Mouse (Mus musculus): Measurements from ENCODE around the gene Ces1g. TPM values are rescaled to one million over a fixed set of nuclear protein-coding genes. Genes with fewer than 3 reads are reported as not detected.

Ces1g gene
- total and polyA plus RNA-seq, 3 experiments: not detected

DNA sequence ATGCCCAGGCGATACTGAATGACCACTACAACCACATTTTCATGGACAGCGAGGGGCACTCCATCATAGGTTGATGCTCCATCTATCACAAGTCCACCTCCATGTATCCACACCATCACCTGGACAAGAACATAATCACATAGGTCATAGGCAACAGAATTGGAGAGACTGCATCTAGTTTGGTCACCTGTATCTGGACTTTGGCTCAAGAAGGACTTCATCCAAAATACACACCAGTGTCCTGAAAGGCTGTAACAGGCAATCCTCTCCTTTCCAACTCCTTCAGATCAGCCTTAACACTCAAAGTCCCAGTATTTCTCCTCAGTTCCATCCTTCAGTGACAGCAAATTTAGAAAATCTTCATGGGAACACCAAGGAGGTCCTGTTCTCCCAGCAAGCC, 6.0 kb downstream of the Ces1g start:
- no peak overlapping the region for H3K27ac ChIP-seq (ENCODE audit: insufficient read depth, low read depth)
- no peak overlapping the region for H3K4me3 ChIP-seq (replicated peaks in 1 of 3; ENCODE audit: low read depth in 2 of 3, low read length in 2 of 3, poor library complexity in 1 of 3)
- dilution Hi-C loops (cut with MboI; ENCODE audit: extremely low pct_ligation_motif_present, extremely low pct_unique_long_range_greater_than_20kb, low sequenced_read_pairs) (no loop called here), in situ Hi-C loops (cut with MboI; ENCODE audit: low pct_ligation_motif_present, low pct_unique_long_range_greater_than_20kb, low sequenced_read_pairs) (no loop called here)
- no peak overlapping the region for H3K4me2 ChIP-seq (ENCODE audit: insufficient read depth, low read depth, poor library complexity, severe bottlenecking)
- no peaks in the 10 kb centered on the region for H3K79me2 ChIP-seq (replicated peaks; ENCODE audit: control insufficient read depth, extremely low read depth, insufficient read depth, poor library complexity, severe bottlenecking)
- peaks cover 52% of the 10 kb centered on the region for H3K27me3 ChIP-seq (replicated peaks)
- TF ChIP-seq BHLHE40 (IDR thresholded peaks at IDR 0.05; ENCODE audit: low read depth, low read length) (no peak), JUND (conservative IDR thresholded peaks at IDR 0.05; ENCODE audit: low read depth, low read length) (no peak)
- H3K9ac ChIP-seq (ENCODE audit: insufficient read depth, low read depth): no peak overlapping the region
- H3K36me3 ChIP-seq (replicated peaks in 1 of 2; ENCODE audit: control insufficient read depth in 1 of 2, insufficient read depth in 1 of 2, low read length in 1 of 2): no peaks in the 10 kb centered on the region
- H3K4me1 ChIP-seq (ENCODE audit: control insufficient read depth in 1 of 2, insufficient read depth in 2 of 2): no peaks in the 10 kb centered on the region
- no peaks in the 10 kb centered on the region for H3K9me3 ChIP-seq (replicated peaks; ENCODE audit: low read length)
- DNase-seq (ENCODE audit: extremely low read depth): no peak

GRCm38 (mm10) chr8:93325123-93325522, 12.0 kb downstream of the Ces1g start:
- H3K4me1 ChIP-seq (ENCODE audit: control insufficient read depth in 1 of 2, insufficient read depth in 2 of 2): no peaks in the 10 kb centered on the region
- H3K4me2 ChIP-seq (ENCODE audit: insufficient read depth, low read depth, poor library complexity, severe bottlenecking): no peak overlapping the region
- H3K27me3 ChIP-seq (replicated peaks): peaks cover 53% of the 10 kb centered on the region
- H3K36me3 ChIP-seq (replicated peaks in 1 of 2; ENCODE audit: control insufficient read depth in 1 of 2, insufficient read depth in 1 of 2, low read length in 1 of 2): no peaks in the 10 kb centered on the region
- H3K27ac ChIP-seq (ENCODE audit: insufficient read depth, low read depth): no peak overlapping the region
- H3K79me2 ChIP-seq (replicated peaks; ENCODE audit: control insufficient read depth, extremely low read depth, insufficient read depth, poor library complexity, severe bottlenecking): no peaks in the 10 kb centered on the region
- in situ Hi-C loops (cut with MboI; ENCODE audit: low pct_ligation_motif_present, low pct_unique_long_range_greater_than_20kb, low sequenced_read_pairs) (no loop called here), dilution Hi-C loops (cut with MboI; ENCODE audit: extremely low pct_ligation_motif_present, extremely low pct_unique_long_range_greater_than_20kb, low sequenced_read_pairs) (no loop called here)
- no peak for TF ChIP-seq RCOR1 (conservative IDR thresholded peaks at IDR 0.05; ENCODE audit: low read depth, low read length)
- no peak for TF ChIP-seq USF2 (conservative IDR thresholded peaks at IDR 0.05; ENCODE audit: low read depth, low read length)
- TF ChIP-seq MXI1 (IDR thresholded peaks at IDR 0.05; ENCODE audit: low read depth, low read length): no peak
- no peak for TF ChIP-seq KAT2A (IDR thresholded peaks at IDR 0.05; ENCODE audit: insufficient replicate concordance, low read length)
- TF ChIP-seq MAZ (IDR thresholded peaks at IDR 0.05; ENCODE audit: low read depth, low read length): no peak
- H3K9me3 ChIP-seq (replicated peaks; ENCODE audit: low read length): no peaks in the 10 kb centered on the region
- H3K4me3 ChIP-seq (replicated peaks in 1 of 3; ENCODE audit: low read depth in 2 of 3, low read length in 2 of 3, poor library complexity in 1 of 3): no peak overlapping the region
- no peak for DNase-seq (ENCODE audit: extremely low read depth)
- H3K9ac ChIP-seq (ENCODE audit: insufficient read depth, low read depth): no peak overlapping the region

GRCm38 (mm10) chr8:93317031-93317430, 20.1 kb downstream of the Ces1g start:
- dilution Hi-C loops (cut with MboI; ENCODE audit: extremely low pct_ligation_motif_present, extremely low pct_unique_long_range_greater_than_20kb, low sequenced_read_pairs): no loop called here
- Histone ChIP-seq H3K9ac (ENCODE audit: insufficient read depth, low read depth) (no peak overlapping the region), H3K27ac (ENCODE audit: insufficient read depth, low read depth) (no peak overlapping the region), H3K79me2 (replicated peaks; ENCODE audit: control insufficient read depth, extremely low read depth, insufficient read depth, poor library complexity, severe bottlenecking) (no peaks in the 10 kb centered on the region), H3K4me2 (ENCODE audit: insufficient read depth, low read depth, poor library complexity, severe bottlenecking) (no peak overlapping the region), H3K4me1 (ENCODE audit: control insufficient read depth in 1 of 2, insufficient read depth in 2 of 2) (no peaks in the 10 kb centered on the region), H3K9me3 (replicated peaks; ENCODE audit: low read length) (no peaks in the 10 kb centered on the region), H3K4me3 (replicated peaks in 1 of 3; ENCODE audit: low read depth in 2 of 3, low read length in 2 of 3, poor library complexity in 1 of 3) (no peak overlapping the region), H3K27me3 (replicated peaks) (peaks cover 48% of the 10 kb centered on the region), H3K36me3 (replicated peaks in 1 of 2; ENCODE audit: control insufficient read depth in 1 of 2, insufficient read depth in 1 of 2, low read length in 1 of 2) (no peaks in the 10 kb centered on the region)
- TF ChIP-seq CHD1 (IDR thresholded peaks at IDR 0.05; ENCODE audit: low read depth, low read length) (no peak), USF2 (conservative IDR thresholded peaks at IDR 0.05; ENCODE audit: low read depth, low read length) (no peak), MYC (IDR thresholded peaks at IDR 0.05; ENCODE audit: low read depth, low read length) (no peak), TBP (conservative IDR thresholded peaks at IDR 0.05; ENCODE audit: low read depth, low read length) (no peak), HCFC1 (IDR thresholded peaks at IDR 0.05; ENCODE audit: low read depth, low read length) (no peak), RCOR1 (conservative IDR thresholded peaks at IDR 0.05; ENCODE audit: low read depth, low read length) (no peak), MAZ (IDR thresholded peaks at IDR 0.05; ENCODE audit: low read depth, low read length) (no peak)
- DNase-seq (ENCODE audit: extremely low read depth): no peak
- in situ Hi-C loops (cut with MboI; ENCODE audit: low pct_ligation_motif_present, low pct_unique_long_range_greater_than_20kb, low sequenced_read_pairs): no loop called here

All from CH12.LX (cell line).